Mouse (Mus musculus): ENCODE results near the gene Tnk1.
A peak's percentile ranks its signal among the peaks of the same experiment; 100 is the strongest.

The Tnk1 gene

GRCm38 (mm10) chr11:69858113-69858998 is at the start of gene Tnk1:
TSS of gene Tnk1 (minus strand) at chr11:69858730.
- DNase-seq: peak; percentile 87

- peak; percentile 91 for DNase-seq
Measured at GRCm38 (mm10) chr11:69904311-69904710, 45.8 kb upstream of the Tnk1 start.

- peak; percentile 94 for DNase-seq
Measured at GRCm38 (mm10) chr11:69902972-69903371, 44.4 kb upstream of the Tnk1 start.

GRCm38 (mm10) chr11:69901993-69902392 is 43.5 kb upstream of the Tnk1 start:
- DNase-seq: no peak

GRCm38 (mm10) chr11:69901406-69901846 is 42.9 kb upstream of the Tnk1 start:
- peak; percentile 100 for DNase-seq

GRCm38 (mm10) chr11:69900471-69901405 is 42.2 kb upstream of the Tnk1 start, which contains the start of the genes 2810408A11Rik and Neurl4:
TSS of gene 2810408A11Rik (minus strand) at chr11:69900987.
TSS of gene Neurl4 (plus strand) at chr11:69901072.
- peak; percentile 100 for DNase-seq

GRCm38 (mm10) chr11:69899870-69900269 is 41.3 kb upstream of the Tnk1 start:
- DNase-seq: no peak

GRCm38 (mm10) chr11:69895291-69895690 is 36.8 kb upstream of the Tnk1 start, which contains the start of gene Acap1:
TSS of gene Acap1 (minus strand) at chr11:69895539.
- peak; percentile 87 for DNase-seq

GRCm38 (mm10) chr11:69894671-69895070 is 36.1 kb upstream of the Tnk1 start:
- DNase-seq: peak; percentile 90

GRCm38 (mm10) chr11:69891482-69891881 is 33.0 kb upstream of the Tnk1 start:
- DNase-seq: peak; percentile 88

- no peak for DNase-seq
Measured at GRCm38 (mm10) chr11:69886907-69887635, 28.5 kb upstream of the Tnk1 start.

GRCm38 (mm10) chr11:69884663-69885062 is 26.1 kb upstream of the Tnk1 start:
- no peak for DNase-seq

- no peak for DNase-seq
Measured at GRCm38 (mm10) chr11:69884240-69884639, 25.7 kb upstream of the Tnk1 start.

- DNase-seq: peak; percentile 93
Measured at GRCm38 (mm10) chr11:69883527-69884151, 25.1 kb upstream of the Tnk1 start.

GRCm38 (mm10) chr11:69883066-69883465 is 24.5 kb upstream of the Tnk1 start:
- peak; percentile 90 for DNase-seq

- DNase-seq: peak; percentile 94
Measured at GRCm38 (mm10) chr11:69881787-69882670, 23.5 kb upstream of the Tnk1 start.

GRCm38 (mm10) chr11:69880853-69881603 is 22.5 kb upstream of the Tnk1 start, which contains the start of gene Kctd11:
TSS of gene Kctd11 (minus strand) at chr11:69881406.
- DNase-seq: peak; percentile 100

- no peak for DNase-seq
Measured at GRCm38 (mm10) chr11:69880506-69880852, 21.9 kb upstream of the Tnk1 start.

- DNase-seq: peak; percentile 96
Measured at GRCm38 (mm10) chr11:69879711-69880110, 21.2 kb upstream of the Tnk1 start.

- no peak for DNase-seq
Measured at GRCm38 (mm10) chr11:69878952-69879351, 20.4 kb upstream of the Tnk1 start.

Data from heart, adult 11 months (tissue).